Mouse (Mus musculus) erythroblast, embryonic 14.5 days (primary cell): ENCODE measurements around the gene Snapin. TPM values are rescaled to one million over a fixed set of nuclear protein-coding genes. Genes with fewer than 3 reads are reported as not detected.

Source experiments
- H3K27me3 ChIP-seq: 2 replicates; pipeline ENCODE4 v1.6.1; 2012; ENCODE audit warnings: inconsistent platforms; ENCODE audit not compliant: control insufficient read depth
- H3K36me3 ChIP-seq: 2 replicates; pipeline ENCODE4 v1.6.1; 2012; ENCODE audit warnings: mild to moderate bottlenecking, inconsistent platforms; ENCODE audit not compliant: control insufficient read depth
- H3K4me1 ChIP-seq: 2 replicates; pipeline ENCODE4 v1.6.1; 2012; ENCODE audit warnings: inconsistent platforms; ENCODE audit not compliant: control insufficient read depth
- H3K4me3 ChIP-seq: replicated peaks from 2 replicates; pipeline ENCODE3; 2012; ENCODE audit warnings: moderate library complexity, mild to moderate bottlenecking, inconsistent platforms
- H3K9me3 ChIP-seq: 2 replicates; pipeline ENCODE4 v1.6.1; 2012; ENCODE audit warnings: low read length, inconsistent platforms, mixed read lengths; ENCODE audit not compliant: control insufficient read depth
- GATA1 ChIP-seq: IDR thresholded peaks from 2 replicates; pipeline ENCODE4 v1.6.1; 2012; ENCODE audit warnings: low read length, inconsistent platforms, mixed read lengths
- TAL1 ChIP-seq: IDR thresholded peaks from 3 replicates; pipeline ENCODE4 v1.6.1; 2012; ENCODE audit warnings: low read length, inconsistent platforms, mixed read lengths
- polyA plus RNA-seq: library from polyadenylated mRNA; stranded (reverse); fragments of >175 nt; gene quantifications from 2 replicates; pipeline ENCODE4 v1.2.3, GENCODE M21; 2012

The Snapin gene
- polyA plus RNA-seq, 1 experiment: 0.14 TPM

- H3K9me3 ChIP-seq: no peaks in the 10 kb centered on the region
- TF ChIP-seq GATA1 (no peak), TAL1 (no peak)
- peaks cover 12% of the 10 kb centered on the region for H3K27me3 ChIP-seq
- peaks cover 39% of the 10 kb centered on the region for H3K4me1 ChIP-seq
- peak within 1 kb of the TSS; percentile 98 for H3K4me3 ChIP-seq
- H3K36me3 ChIP-seq: peaks cover 44% of the 10 kb centered on the region
Measured at GRCm38 (mm10) chr3:90508950-90509746, 18.3 kb upstream of the Snapin start, which contains the start of gene Chtop. Chtop (minus strand) TSS chr3:90509498.

GRCm38 (mm10) chr3:90508287-90508949 is 17.6 kb upstream of the Snapin start:
- Histone ChIP-seq H3K27me3 (peaks cover 5% of the 10 kb centered on the region), H3K4me1 (peaks cover 31% of the 10 kb centered on the region), H3K4me3 (peak overlapping the region; percentile 98), H3K36me3 (peaks cover 51% of the 10 kb centered on the region), H3K9me3 (no peaks in the 10 kb centered on the region)
- TF ChIP-seq GATA1 (no peak), TAL1 (no peak)

GRCm38 (mm10) chr3:90506362-90506761 is 15.5 kb upstream of the Snapin start:
- no peaks in the 10 kb centered on the region for H3K27me3 ChIP-seq

GRCm38 (mm10) chr3:90505216-90505615 is 14.4 kb upstream of the Snapin start:
- Histone ChIP-seq H3K36me3 (peaks cover 76% of the 10 kb centered on the region), H3K27me3 (no peaks in the 10 kb centered on the region), H3K4me3 (no peak overlapping the region), H3K9me3 (no peaks in the 10 kb centered on the region), H3K4me1 (peaks cover 31% of the 10 kb centered on the region)
- TF ChIP-seq TAL1: no peak
- no peak for TF ChIP-seq GATA1

More at GRCm38 (mm10) chr3:90506362-90506761, 15.5 kb upstream of the Snapin start:
- Histone ChIP-seq H3K4me3 (no peak overlapping the region), H3K36me3 (peaks cover 70% of the 10 kb centered on the region), H3K9me3 (no peaks in the 10 kb centered on the region), H3K4me1 (peaks cover 31% of the 10 kb centered on the region)
- no peak for TF ChIP-seq TAL1
- no peak for TF ChIP-seq GATA1

GRCm38 (mm10) chr3:90503444-90503843 is 12.6 kb upstream of the Snapin start:
- Histone ChIP-seq H3K4me1 (peaks cover 25% of the 10 kb centered on the region), H3K27me3 (no peaks in the 10 kb centered on the region), H3K36me3 (peaks cover 94% of the 10 kb centered on the region), H3K9me3 (no peaks in the 10 kb centered on the region), H3K4me3 (no peak overlapping the region)
- TF ChIP-seq TAL1 (no peak), GATA1 (no peak)

GRCm38 (mm10) chr3:90497597-90497996 is 6.8 kb upstream of the Snapin start:
- peaks cover 4% of the 10 kb centered on the region for H3K4me1 ChIP-seq
- H3K4me3 ChIP-seq: no peak overlapping the region
- H3K36me3 ChIP-seq: peaks cover 92% of the 10 kb centered on the region
- no peaks in the 10 kb centered on the region for H3K27me3 ChIP-seq
- H3K9me3 ChIP-seq: no peaks in the 10 kb centered on the region
- TF ChIP-seq GATA1 (no peak), TAL1 (no peak)

- Histone ChIP-seq H3K27me3 (no peaks in the 10 kb centered on the region), H3K9me3 (no peaks in the 10 kb centered on the region), H3K4me3 (no peak overlapping the region), H3K36me3 (peaks cover 76% of the 10 kb centered on the region), H3K4me1 (peaks cover 7% of the 10 kb centered on the region)
- TF ChIP-seq TAL1: no peak
- TF ChIP-seq GATA1: no peak
Measured at GRCm38 (mm10) chr3:90495850-90496525, 5.2 kb upstream of the Snapin start.

GRCm38 (mm10) chr3:90493831-90494540 is 3.2 kb upstream of the Snapin start:
- Histone ChIP-seq H3K36me3 (peaks cover 62% of the 10 kb centered on the region), H3K4me1 (peaks cover 23% of the 10 kb centered on the region), H3K9me3 (no peaks in the 10 kb centered on the region), H3K4me3 (no peak overlapping the region), H3K27me3 (no peaks in the 10 kb centered on the region)
- no peak for TF ChIP-seq TAL1
- no peak for TF ChIP-seq GATA1

GRCm38 (mm10) chr3:90491350-90491749 is 517 bp upstream of the Snapin start:
- H3K4me3 ChIP-seq: peak overlapping the region; percentile 92
- H3K36me3 ChIP-seq: peaks cover 62% of the 10 kb centered on the region
- H3K4me1 ChIP-seq: peaks cover 23% of the 10 kb centered on the region
- no peak for TF ChIP-seq GATA1
- no peak for TF ChIP-seq TAL1
- no peaks in the 10 kb centered on the region for H3K27me3 ChIP-seq
- H3K9me3 ChIP-seq: no peaks in the 10 kb centered on the region
